Mouse (Mus musculus) retina, adult 2 months (tissue): ENCODE results near the gene Rgs3.

Source experiments
- DNase-seq: peaks from one replicate; pipeline ENCODE4 v3.0.0-alpha.2; 2012; ENCODE audit warnings: low read depth, low spot score

Gene Rgs3

GRCm38 (mm10) chr4:62626228-62627026 lies 66.8 kb downstream of the Rgs3 start:
- no peak for DNase-seq

GRCm38 (mm10) chr4:62627331-62627730 lies 67.7 kb downstream of the Rgs3 start:
- DNase-seq = no peak

- no peak for DNase-seq
These were observed 68.9 kb downstream of the Rgs3 start for GRCm38 (mm10) chr4:62628547-62628946.

- no peak for DNase-seq
These were observed 69.8 kb downstream of the Rgs3 start for GRCm38 (mm10) chr4:62629461-62629860.

- DNase-seq = no peak
These were observed 70.3 kb downstream of the Rgs3 start for GRCm38 (mm10) chr4:62629905-62630304.

- no peak for DNase-seq
These were observed 73.6 kb downstream of the Rgs3 start for GRCm38 (mm10) chr4:62633243-62633642.

- DNase-seq = no peak
These were observed 74.5 kb downstream of the Rgs3 start for GRCm38 (mm10) chr4:62634054-62634591.

GRCm38 (mm10) chr4:62634840-62635239 lies 75.2 kb downstream of the Rgs3 start:
- DNase-seq = no peak

GRCm38 (mm10) chr4:62636047-62636446 lies 76.4 kb downstream of the Rgs3 start:
- DNase-seq = no peak

GRCm38 (mm10) chr4:62637856-62638604 lies 78.4 kb downstream of the Rgs3 start:
- no peak for DNase-seq

- no peak for DNase-seq
These were observed 81.0 kb downstream of the Rgs3 start for GRCm38 (mm10) chr4:62640496-62641229.

GRCm38 (mm10) chr4:62641230-62641589 lies 81.6 kb downstream of the Rgs3 start:
- DNase-seq = no peak

GRCm38 (mm10) chr4:62641656-62642055 lies 82.0 kb downstream of the Rgs3 start:
- DNase-seq = no peak

- no peak for DNase-seq
These were observed 83.8 kb downstream of the Rgs3 start for GRCm38 (mm10) chr4:62643401-62643800.

GRCm38 (mm10) chr4:62644031-62644793 lies 84.6 kb downstream of the Rgs3 start:
- DNase-seq = no peak

- DNase-seq = no peak
These were observed 87.1 kb downstream of the Rgs3 start for GRCm38 (mm10) chr4:62646556-62647248.

- DNase-seq = no peak
These were observed 89.2 kb downstream of the Rgs3 start for GRCm38 (mm10) chr4:62648848-62649247.

- DNase-seq = no peak
These were observed 90.0 kb downstream of the Rgs3 start for GRCm38 (mm10) chr4:62649536-62650230.

GRCm38 (mm10) chr4:62651179-62651760 lies 91.6 kb downstream of the Rgs3 start:
- DNase-seq = no peak

GRCm38 (mm10) chr4:62652215-62652614 lies 92.6 kb downstream of the Rgs3 start:
- DNase-seq = no peak
